Mouse (Mus musculus): Measurements from ENCODE around the gene Senp3.
"Not testable (repeated sequence)": the region's sequence is repeated elsewhere in the genome, so short reads cannot be mapped to it uniquely, and the experiment has no call there.

The Senp3 gene

DNA sequence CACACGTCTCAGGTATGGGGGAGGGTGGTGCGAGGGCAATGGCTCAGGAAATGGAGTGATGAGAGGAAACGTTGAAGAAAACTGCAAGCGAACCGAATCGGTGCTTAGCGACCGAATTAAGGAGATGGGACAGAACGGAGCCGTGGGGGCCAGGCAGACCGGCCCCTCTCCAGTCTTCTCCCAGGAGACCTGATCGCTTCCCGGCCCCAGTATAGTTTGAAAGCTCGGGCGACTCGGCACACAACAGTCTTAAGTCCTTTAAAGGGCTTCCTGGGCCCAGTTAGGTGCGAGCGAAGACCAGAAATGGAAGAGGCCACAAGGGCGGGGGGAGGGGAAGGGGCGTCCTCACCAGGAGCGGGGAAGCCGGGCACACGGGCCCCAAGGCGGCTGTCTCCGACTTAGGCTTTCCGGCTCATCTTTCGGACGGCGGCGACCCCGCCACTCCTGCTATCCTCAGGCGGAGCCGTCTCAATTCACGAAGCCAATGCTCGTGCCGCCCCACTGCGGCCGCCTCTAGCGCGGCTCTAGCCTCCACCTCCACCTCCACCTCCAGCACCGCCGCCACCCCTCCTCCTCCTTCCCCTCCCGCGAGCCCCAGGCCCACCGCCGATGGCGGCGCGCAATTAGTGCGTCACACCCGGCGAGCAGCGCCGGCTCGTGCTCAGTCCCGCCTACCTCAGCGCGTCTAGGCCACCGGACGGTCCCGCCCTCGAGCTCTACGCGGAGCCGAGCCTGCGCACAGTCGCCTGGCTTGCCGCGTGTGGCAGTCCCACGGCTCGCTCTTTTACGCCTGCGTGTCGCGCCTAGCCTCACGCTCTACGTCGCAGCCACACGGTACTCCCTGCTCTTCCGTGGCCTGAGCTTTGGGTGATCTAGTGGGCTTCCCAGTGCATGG lies at the start of gene Senp3:
Gene Senp3, minus strand, starts transcription at position 771 of the 895 bp plus-strand sequence.
- peak; percentile 97 for DNase-seq (ENCODE audit: low spot score in 2 of 2)

DNA sequence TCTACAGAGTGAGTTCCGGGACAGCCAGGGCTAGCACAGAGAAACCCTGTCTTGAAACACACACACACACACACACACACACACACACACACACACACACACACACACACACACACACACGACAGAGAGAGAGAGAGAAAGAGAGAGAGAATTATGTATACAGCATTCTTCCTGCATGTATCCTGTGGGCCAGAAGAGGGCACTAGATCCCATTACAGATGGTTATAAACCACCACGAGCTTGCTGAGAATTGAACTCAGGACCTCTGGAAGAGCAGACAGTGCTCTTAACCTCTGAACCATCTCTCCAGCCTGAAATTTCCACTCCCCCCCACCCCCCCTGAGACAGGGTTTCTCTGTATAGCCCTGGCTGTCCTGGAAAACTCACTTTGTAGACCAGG lies 49.5 kb upstream of the Senp3 start:
- not testable (repeated sequence) for DNase-seq (ENCODE audit: low spot score in 2 of 2)

DNA sequence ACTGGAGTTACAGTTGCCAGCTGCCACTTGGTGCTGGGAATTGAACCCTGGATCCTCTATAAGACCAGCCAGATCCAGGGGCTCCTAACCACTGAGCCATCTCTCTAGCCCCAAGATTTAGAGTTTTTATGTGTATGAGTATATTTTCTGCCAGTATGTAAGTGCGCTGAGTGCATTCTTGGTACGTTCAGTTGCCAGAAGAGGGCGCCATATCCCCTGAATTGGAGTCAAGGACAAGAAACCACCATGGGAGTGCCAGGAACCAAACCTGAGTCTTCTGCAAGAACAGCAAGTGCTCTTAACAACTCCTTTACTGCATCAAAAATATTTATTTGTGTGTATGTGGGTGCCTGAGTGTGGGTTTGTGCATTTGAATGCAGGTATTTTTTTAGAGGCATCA lies 47.2 kb upstream of the Senp3 start:
- DNase-seq (ENCODE audit: low spot score in 2 of 2), result peak; percentile 15 to 24

DNA sequence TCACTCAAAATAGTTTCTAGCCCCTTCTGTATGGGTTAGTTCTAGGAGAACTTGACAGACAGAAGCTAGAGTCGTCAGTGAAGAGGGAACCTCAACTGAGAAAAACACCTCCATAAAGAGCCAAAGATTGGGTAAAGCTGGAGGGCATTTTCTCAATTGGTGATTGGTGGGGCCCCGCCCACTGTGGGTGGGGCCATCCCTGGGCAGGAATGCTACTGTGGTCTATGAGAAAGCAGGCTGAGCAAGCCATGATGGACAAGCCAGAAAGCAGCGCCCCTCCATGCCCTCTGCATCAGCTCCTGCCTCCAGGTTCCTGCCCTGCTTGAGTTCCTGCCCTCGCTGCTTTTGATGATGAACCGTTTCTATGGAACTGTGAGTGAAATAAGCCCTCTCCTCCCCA lies 44.1 kb upstream of the Senp3 start:
- no peak for DNase-seq (ENCODE audit: low spot score in 2 of 2)

DNA sequence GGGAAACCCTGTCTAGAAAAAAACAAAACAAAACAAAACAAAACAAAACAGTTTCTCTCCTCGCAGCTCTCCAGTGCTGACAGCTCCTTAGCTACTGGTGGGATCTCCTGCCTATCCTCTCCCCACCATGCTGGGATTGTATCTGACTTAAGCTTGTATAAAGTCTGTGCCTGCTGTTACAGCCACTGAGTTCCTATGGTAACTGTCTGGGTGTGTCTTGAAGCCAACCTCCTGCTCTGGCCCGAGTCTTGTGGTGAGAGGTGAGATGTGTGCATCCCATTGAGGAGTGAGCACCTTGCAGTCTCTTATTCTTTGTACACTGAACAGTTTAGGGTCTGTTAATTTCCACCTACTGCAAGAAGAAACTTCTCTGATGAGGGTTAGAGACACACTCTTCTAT lies 41.2 kb upstream of the Senp3 start:
- no peak for DNase-seq (ENCODE audit: low spot score in 2 of 2)

DNA sequence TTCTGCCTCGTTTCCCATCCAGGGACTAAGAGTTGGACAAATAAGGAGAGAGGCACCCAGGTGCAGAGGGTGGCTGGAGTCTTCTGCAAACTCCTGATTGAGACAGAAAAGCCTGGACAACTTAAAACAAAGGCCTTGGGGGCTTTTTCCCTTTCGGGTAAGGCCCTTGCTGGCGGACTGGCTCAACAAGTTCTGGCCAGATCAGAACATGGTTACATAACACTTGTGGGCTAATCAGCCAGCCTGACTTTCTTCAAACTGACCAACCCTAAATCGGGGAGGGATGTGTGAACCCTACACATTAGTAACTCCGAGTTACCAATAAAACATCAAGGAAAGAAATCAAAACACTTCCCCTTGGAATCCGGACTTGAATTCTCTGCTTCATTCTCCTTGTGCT lies 39.0 kb upstream of the Senp3 start:
- no peak for DNase-seq (ENCODE audit: low spot score in 2 of 2)

DNA sequence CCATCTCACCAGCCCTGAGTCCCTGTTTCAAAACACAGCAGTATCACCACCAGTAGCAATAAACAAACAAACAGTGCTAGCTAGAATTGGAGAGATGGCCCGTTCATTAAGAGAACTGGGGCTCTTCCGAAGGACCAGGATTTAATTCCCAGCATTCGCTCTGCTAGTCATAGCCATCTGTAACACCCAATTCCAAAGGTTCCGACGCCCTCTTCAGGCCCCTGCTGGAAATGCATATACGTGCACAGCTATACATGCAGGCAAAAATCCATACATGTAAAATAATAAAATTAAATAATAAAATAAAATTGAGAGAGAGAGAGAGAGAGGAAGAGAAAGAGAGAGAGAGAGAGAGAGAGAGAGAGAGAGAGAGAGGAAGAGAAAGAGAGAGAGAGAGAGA lies 37.5 kb upstream of the Senp3 start:
- DNase-seq (ENCODE audit: low spot score in 2 of 2), result no peak

DNA sequence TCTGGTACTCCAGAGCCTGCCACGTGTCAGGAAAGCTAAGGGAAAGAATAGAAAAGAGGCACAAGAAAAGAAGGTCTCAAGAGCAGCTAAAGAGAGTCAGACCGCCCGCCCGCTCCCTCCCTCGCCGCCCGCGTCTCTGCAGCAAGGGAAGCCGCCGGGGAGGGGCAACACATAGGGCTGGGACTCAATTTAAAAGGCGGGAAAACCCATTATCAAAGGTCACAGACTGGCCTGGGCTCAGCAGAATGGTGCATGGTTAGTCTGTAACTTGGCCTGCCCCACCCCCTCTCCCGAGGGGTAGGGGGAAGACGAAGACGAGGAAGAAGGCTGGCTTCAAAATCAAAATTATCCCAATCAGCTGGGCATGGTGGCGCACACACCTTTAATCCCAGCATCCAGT lies 36.8 kb upstream of the Senp3 start:
- DNase-seq (ENCODE audit: low spot score in 2 of 2), result no peak

DNA sequence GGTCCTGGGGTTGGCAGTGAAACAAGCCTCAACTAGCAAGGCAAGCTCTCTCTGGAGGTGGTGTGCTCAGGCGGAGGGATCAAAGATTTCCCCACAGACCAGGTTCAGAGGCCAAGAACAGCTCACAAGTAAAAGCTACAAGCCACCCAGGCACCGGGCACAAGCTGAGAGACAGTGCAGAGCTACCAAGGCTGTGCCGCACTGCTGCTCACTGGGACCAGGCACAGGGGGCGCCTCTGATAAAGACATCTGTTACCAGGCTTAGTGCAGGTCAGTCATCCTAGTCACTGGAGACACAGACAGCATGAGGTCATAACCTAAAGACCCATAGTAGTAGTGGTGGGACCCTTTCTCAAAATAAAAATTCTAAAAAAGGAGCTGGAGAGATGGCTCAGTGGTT lies 35.1 kb upstream of the Senp3 start:
- DNase-seq (ENCODE audit: low spot score in 2 of 2), result no peak

DNA sequence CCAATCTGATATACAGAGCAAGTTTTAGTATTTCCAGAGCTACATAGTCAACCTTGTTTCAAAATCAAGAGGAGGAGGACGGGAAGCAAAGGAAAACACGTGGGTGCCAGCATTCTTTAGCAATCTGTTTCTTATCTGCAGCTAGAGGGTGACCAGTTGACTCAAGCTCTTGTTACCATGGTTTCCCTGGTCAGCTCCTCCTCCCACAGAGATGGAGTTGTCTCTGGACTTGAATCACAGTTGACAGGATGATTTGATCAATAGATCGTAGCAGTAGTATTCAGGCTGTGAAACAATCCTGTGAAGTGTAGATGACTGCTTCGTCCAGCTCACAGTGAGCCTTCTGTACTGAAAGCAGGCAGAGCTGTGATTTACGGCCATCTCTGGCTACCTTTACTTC lies 34.0 kb upstream of the Senp3 start:
- DNase-seq (ENCODE audit: low spot score in 2 of 2), result peak; percentile 19 to 26

DNA sequence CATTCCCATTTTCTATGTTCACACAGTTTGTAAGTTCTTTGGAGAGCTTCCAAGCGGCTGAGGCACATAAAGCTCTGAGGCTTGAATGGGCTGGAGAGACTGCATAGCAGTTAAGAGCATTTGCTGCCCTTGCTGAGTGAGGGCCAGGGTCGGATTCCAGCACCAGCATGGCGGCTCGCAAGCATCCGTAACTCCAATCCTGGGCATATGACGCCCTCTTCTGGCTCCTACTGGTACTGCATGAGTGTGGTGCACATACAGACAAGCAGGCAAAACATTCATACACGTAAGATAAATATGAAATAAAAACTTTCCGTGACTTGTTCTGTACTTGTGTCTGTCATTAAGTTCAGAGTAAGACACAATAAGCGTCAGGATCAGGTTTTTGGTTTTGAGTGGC lies 33.6 kb upstream of the Senp3 start:
- no peak for DNase-seq (ENCODE audit: low spot score in 2 of 2)

DNA sequence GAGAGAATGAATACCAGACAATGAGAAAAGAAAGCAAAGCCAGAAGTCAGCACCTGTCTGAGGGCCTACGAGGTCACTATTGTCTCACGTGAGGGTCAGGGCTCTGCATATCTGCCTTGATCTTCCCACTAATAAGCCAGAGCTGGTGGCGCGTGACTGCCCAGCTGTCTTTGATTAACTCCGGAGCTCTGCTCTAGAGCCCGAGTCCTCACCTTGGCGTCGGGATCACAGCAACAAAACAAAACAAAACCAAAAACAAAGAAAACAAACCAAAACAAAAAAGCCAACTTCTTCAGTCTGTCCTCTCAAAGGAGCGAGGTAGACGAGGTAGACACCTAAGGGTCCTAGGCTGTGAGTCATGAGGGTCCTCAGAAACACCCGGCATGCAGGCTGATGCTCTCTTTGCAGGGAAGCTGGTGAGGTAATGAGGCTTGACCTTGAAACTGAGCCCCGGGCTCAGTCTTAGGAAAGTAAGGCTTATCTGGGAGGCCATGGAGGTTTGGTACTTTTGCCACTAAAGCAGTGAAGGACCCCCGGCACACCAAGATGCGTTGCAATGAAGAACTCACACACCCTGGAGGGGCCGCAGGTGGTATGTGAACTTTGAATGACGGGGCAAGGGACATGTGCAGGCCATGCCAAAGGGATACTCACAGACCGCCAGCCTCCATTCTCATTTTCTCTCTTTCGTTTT lies 32.9 kb upstream of the Senp3 start:
- DNase-seq (ENCODE audit: low spot score in 2 of 2), result no peak

DNA sequence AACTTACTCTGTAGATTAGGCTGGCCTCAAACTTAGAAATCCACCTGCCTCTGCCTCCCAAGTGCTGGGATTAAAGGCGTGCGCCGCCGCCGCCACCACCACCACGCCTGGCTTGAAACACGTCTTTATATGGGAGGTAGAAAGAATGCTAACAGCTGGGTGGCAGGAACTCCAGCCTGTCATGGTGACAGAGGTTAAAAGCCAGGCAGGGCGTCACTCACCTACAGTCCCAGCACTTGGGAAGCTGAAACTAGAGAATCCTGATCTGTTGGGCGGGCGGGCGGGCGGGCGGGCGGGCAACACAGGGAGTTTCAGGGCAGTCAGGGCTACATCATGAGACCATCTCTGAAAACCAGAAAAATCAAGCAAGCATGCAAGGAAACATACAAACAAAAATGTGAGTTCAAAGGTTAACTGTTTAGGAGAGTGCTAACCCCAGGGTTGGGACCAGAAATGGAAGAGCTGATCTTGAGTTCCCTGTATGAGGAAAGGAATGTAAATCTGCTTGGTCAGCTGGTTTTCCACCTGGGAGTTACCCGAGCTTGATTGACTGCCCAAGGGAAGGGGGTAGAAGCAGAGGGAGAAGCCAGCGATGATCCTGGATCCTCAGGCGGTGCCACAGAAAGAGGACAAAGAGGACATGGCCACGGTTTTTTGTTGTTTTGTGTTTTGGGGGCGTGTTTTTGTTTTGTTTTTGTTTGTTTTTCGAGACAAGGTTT lies 31.2 kb upstream of the Senp3 start:
- no peak for DNase-seq (ENCODE audit: low spot score in 2 of 2)

DNA sequence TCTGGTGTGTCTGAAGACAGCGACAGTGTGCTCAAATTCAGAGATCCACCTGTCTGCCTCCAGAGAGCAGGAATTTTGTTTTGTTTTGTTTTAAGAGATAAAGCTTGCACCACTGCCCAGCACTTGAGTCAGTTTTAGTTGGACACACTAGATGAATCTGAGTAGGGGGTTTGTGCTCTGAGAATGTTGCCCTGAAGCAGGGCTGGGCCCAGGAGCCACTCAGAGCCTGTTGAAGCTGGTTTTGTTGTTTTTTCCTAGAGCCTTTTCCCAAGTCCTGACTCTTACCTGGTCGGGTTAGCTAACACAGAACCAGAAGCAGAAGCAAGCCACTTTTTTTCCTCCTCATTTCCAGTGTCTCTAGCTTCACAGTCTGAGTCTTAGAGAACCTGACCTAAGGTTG lies 29.2 kb upstream of the Senp3 start:
- no peak for DNase-seq (ENCODE audit: low spot score in 2 of 2)

DNA sequence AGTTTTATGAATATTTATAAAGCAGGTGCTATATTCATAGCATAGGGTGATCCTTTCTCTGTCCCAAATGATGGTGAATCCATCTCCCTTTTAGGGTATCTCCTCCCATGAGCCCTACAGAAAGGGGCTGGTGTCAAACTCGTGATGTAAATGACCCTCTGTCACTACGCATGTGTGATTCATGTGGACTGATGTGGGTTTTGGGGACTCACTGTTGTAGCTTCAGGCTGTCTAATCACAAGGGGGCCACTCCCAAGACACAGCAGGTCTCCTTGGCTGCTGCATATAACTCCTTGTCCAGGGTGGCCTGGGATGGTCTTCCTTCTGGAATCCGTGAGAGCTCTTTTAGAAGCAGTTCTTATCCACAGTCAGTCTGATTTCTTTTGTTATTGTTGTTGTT lies 28.6 kb upstream of the Senp3 start:
- DNase-seq (ENCODE audit: low spot score in 2 of 2), result no peak

DNA sequence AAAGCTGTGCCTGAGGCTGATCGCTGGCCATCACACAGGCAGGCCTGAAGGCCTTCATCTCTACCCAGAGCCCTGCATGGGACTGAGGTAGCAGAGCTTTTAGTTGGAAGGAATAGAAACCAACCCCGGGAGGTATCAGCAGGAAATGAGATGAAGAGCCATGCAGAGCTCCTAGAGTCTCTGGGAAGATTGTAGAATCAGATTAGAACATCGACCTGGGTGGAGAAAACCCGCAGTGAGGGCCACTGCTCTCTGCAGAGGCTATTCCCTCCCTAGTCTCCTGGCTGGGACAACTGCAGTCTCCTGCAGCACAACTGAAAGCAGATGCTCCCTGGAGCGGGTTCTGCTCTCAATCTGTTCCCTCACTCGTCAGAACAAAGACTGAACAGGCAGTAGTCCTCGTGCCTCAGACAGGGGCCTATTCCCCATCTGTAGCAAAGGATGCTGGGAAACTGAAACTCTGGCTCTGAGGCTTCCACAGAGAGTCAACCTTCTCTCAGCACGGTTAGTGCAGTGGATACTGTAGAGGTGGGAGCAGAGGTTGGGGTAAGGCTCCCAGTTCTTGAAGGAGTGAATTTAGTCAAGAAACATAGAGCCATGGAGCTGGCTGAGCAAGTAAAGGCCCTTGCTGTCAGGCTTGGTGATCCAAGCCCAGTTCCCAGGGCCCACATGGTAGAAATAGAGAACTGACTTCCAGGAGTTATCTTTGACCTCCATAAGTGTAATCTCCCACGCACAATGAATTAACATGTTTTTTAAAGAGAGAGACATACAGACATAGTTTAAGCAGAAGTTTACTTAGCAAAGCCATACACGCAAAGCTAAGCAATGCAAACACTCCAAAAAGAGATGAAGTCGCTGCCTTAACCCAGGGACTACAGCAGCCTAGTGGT lies 27.9 kb upstream of the Senp3 start:
- DNase-seq (ENCODE audit: low spot score in 2 of 2), result no peak

DNA sequence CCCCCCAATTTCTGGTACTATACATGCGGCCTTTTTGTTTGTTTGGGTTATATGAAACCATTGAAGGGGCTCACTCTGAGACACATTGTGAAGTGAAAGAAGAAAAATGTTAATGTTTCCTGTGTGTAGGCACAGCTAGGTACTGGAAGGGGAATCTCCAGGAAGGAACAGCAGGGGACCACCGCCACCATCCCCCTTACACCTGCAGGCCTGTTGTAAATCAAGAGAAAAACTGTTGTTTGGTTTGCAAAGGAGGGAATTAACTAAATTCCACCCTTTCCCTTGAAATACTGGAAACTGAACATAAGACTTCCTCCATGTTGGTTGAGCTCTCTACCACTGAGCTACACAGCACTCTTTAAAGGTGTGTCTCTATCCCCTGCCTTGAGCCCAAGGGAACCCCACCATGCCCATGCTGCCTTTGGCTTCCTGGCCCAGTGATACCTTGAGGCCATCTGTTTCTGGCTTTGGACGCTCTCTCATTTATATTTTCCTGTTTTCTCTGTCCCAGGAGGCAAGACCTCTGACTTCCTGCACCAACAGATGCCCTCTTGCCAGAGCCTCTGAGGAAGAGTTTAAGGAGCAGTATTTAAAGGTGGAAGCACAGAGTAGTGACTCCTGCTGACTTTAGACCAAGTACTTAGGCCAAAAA lies 26.9 kb upstream of the Senp3 start:
- DNase-seq (ENCODE audit: low spot score in 2 of 2), result no peak

DNA sequence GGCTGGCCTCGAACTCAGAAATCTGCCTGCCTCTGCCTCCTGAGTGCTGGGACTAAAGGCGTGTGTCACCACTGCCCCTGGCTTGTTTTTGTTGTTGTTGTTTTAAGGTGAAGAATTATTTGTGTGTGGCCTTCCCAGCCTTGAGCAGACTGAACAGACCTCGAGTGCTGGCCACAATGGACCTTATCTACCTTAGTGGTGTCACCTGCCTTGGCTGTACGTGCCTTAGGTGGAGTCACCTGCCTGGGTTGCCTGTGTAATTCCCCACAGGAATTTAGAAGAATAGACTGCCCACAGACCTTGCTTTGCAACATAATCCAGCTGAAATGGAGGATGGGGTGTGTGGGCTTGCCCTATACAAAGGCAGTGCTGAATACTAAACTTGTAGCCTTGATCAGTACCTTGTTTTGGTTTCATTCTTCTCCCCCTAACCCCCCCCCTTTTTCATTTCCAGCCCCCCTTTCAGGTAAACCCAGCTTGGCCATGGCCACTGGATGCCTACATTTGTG lies 26.0 kb upstream of the Senp3 start:
- DNase-seq (ENCODE audit: low spot score in 2 of 2), result no peak

DNA sequence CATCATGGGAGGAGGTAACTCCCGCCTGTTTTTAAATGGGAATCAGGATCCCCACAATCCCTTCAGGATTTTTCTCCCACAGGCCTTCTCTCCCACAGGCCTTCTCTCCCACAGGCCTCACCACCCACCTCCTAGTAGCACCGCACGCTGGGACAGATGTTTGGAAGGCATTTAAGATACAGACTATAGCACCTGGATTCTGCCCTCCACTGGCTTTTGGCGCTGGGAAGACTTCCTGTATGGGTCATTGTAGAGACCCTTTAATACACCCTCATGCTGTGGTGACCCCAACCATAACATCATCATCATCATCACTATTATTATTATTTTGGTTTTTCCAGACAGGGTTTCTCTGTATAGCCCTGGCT lies 25.6 kb upstream of the Senp3 start:
- DNase-seq (ENCODE audit: low spot score in 2 of 2), result no peak

DNA sequence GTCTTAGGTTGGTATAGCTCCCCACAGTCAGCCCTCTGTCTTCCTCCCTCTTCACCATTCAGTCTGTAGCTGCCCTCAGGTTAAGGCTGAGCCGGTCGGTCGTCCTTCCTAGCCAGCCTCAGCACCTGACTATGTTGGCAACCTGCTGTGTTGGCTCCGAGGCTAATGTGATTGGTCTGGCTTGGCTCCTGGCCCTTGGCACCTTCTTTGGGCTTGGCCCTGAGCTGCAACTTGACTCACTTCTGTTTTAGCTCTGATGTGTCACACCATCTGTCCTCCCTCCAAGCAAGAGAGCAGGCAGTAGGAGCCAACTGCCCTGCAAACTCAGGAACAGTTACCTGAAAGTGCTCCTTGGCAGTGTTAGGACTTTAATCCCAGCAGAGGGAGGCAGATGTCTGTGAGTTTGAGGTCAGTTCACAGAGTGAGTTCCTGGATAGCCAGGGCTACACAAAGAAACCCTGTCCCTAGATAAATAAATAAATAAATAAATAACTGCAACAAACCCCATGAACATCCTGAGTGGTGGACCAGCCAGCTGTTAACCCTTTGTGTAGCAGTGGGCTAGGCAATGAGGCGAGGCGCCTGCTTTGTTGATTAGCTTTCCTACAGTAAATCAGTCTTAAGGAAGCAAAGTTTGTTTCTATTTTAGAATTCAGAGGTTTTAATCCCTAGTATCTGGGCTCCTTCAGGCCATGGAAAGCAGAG lies 25.0 kb upstream of the Senp3 start:
- DNase-seq (ENCODE audit: low spot score in 2 of 2), result peak; percentile 24 to 42
